Mouse (Mus musculus): Measurements from ENCODE around the gene Casc3.
A peak's percentile ranks its signal among the peaks of the same experiment; 100 is the strongest.

The Casc3 gene

GRCm38 (mm10) chr11:98773635-98774295 is 30.9 kb upstream of the Casc3 start:
- DNase-seq: peak; percentile 100

GRCm38 (mm10) chr11:98774582-98775347 is 29.9 kb upstream of the Casc3 start, which contains the start of gene Nr1d1:
TSS of gene Nr1d1 (minus strand) at chr11:98775333.
- DNase-seq: no peak

- DNase-seq: peak; percentile 100
These were observed 29.2 kb upstream of the Casc3 start for GRCm38 (mm10) chr11:98775348-98776051.

- no peak for DNase-seq
These were observed 28.5 kb upstream of the Casc3 start for GRCm38 (mm10) chr11:98776052-98776764.

GRCm38 (mm10) chr11:98776843-98777590 is 27.7 kb upstream of the Casc3 start:
- peak; percentile 80 for DNase-seq

GRCm38 (mm10) chr11:98777888-98778287 is 26.8 kb upstream of the Casc3 start:
- no peak for DNase-seq

GRCm38 (mm10) chr11:98781851-98782512 is 22.7 kb upstream of the Casc3 start:
- DNase-seq: peak; percentile 33

GRCm38 (mm10) chr11:98782651-98783235 is 22.0 kb upstream of the Casc3 start:
- no peak for DNase-seq

- peak; percentile 99 for DNase-seq
These were observed 21.4 kb upstream of the Casc3 start for GRCm38 (mm10) chr11:98783236-98783696.

GRCm38 (mm10) chr11:98784139-98784538 is 20.6 kb upstream of the Casc3 start:
- no peak for DNase-seq

- peak; percentile 44 for DNase-seq
These were observed 19.5 kb upstream of the Casc3 start for GRCm38 (mm10) chr11:98785214-98785613.

GRCm38 (mm10) chr11:98785772-98786281 is 18.9 kb upstream of the Casc3 start:
- peak; percentile 81 for DNase-seq

GRCm38 (mm10) chr11:98786359-98787214 is 18.1 kb upstream of the Casc3 start:
- peak; percentile 99 for DNase-seq

- DNase-seq: no peak
These were observed 17.5 kb upstream of the Casc3 start for GRCm38 (mm10) chr11:98787229-98787628.

GRCm38 (mm10) chr11:98787691-98788090 is 17.0 kb upstream of the Casc3 start:
- DNase-seq: no peak

GRCm38 (mm10) chr11:98788139-98788538 is 16.6 kb upstream of the Casc3 start:
- DNase-seq: peak; percentile 19

GRCm38 (mm10) chr11:98788550-98789218 is 16.0 kb upstream of the Casc3 start:
- DNase-seq: peak; percentile 89

- no peak for DNase-seq
These were observed 15.4 kb upstream of the Casc3 start for GRCm38 (mm10) chr11:98789219-98789807.

GRCm38 (mm10) chr11:98789824-98790223 is 14.9 kb upstream of the Casc3 start:
- no peak for DNase-seq
